Mouse (Mus musculus) neural tube, embryonic 14.5 days (tissue): ENCODE measurements around the gene 9130230L23Rik. TPM values are rescaled to one million over a fixed set of nuclear protein-coding genes. Genes with fewer than 3 reads are reported as not detected.

Source experiments
- ATAC-seq: fragments of 200-750 bp; cut with Nextera tagmentation; 2 replicates; pipeline ENCODE4 v1.8.0; 2017; ENCODE audit warnings: low read depth, mild to moderate bottlenecking, moderate TSS enrichment, moderate library complexity
- H3K27ac ChIP-seq: fragments of 300-500 bp; sonication (generic); 2 replicates; pipeline ENCODE4 v1.5.1; 2014; ENCODE audit warnings: low read depth, mild to moderate bottlenecking, control low read depth, low read length, moderate library complexity, mixed read lengths
- H3K27me3 ChIP-seq: fragments of 300-500 bp; sonication (generic); 2 replicates; pipeline ENCODE4 v1.6.1; 2014; ENCODE audit warnings: low read length; ENCODE audit not compliant: control insufficient read depth, insufficient read depth
- H3K36me3 ChIP-seq: fragments of 300-500 bp; sonication (generic); 2 replicates; pipeline ENCODE4 v1.6.1; 2014; ENCODE audit warnings: low read length, mixed read lengths; ENCODE audit not compliant: control insufficient read depth, insufficient read depth
- H3K4me1 ChIP-seq: fragments of 300-500 bp; sonication (generic); 2 replicates; pipeline ENCODE4 v1.6.1; 2014; ENCODE audit warnings: low read length; ENCODE audit not compliant: control insufficient read depth, insufficient read depth
- H3K4me2 ChIP-seq: fragments of 300-500 bp; sonication (generic); 2 replicates; pipeline ENCODE4 v1.6.1; 2014; ENCODE audit warnings: mild to moderate bottlenecking, low read depth, low read length, control low read depth
- H3K4me3 ChIP-seq: fragments of 300-500 bp; sonication (generic); 2 replicates; pipeline ENCODE4 v1.5.1; 2014; ENCODE audit warnings: low read depth, low read length, control low read depth, mixed read lengths
- H3K9ac ChIP-seq: fragments of 300-500 bp; sonication (generic); replicated peaks from 2 replicates; pipeline ENCODE4 v1.6.1; 2014; ENCODE audit warnings: low read depth, mild to moderate bottlenecking, control low read depth, low read length, mixed read lengths
- H3K9me3 ChIP-seq: fragments of 300-500 bp; sonication (generic); 2 replicates; pipeline ENCODE4 v1.6.1; 2016; ENCODE audit warnings: low read length; ENCODE audit not compliant: control insufficient read depth
- WGBS: fragments of 180-500 bp; shearing (Covaris S2); extraction: QIAGEN DNeasy Blood & Tissue Kit; methylation state at CpG from one replicate; pipeline ENCODE4 v1.1.7; 2014; 5-methylcytosine and 5-hydroxymethylcytosine counted together
- polyA plus RNA-seq: library from polyadenylated mRNA; unstranded; fragments of >200 nt; fragmentation: Nextera tagmentation; extraction: Ambion mirVana; gene quantifications from 2 replicates; pipeline ENCODE4 v1.2.1, GENCODE M21; 2014

Gene 9130230L23Rik
- polyA plus RNA-seq, 1 experiment from 2014 or later, result not detected

DNA sequence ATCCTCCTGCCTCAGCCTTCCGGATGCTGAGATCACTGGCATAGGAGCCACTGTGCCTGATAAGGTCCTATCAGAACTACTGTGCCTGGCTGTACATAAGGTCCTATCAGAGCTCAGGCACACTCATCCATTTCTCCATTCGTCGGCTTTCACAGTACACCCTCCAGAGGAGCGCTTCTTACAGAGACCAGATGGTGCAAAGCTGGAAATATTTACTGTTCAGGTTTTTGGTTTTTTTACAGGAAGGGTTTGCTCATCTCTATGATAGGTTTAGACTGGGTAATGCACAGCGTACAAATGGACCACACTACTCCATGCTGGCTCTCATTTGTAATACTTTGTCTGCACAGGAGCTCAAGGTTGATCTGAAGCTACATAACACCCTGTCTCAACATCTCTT, 40.8 kb downstream of the 9130230L23Rik start:
- Histone ChIP-seq H3K27me3 (no peaks in the 10 kb centered on the region), H3K4me1 (no peaks in the 10 kb centered on the region), H3K4me3 (no peak overlapping the region), H3K9me3 (no peaks in the 10 kb centered on the region), H3K4me2 (no peak overlapping the region), H3K27ac (no peak overlapping the region), H3K36me3 (no peaks in the 10 kb centered on the region), H3K9ac (no peak overlapping the region)
- no peak for ATAC-seq
- 92% methylated on average over 5 of the region's 5 CpGs for WGBS

DNA sequence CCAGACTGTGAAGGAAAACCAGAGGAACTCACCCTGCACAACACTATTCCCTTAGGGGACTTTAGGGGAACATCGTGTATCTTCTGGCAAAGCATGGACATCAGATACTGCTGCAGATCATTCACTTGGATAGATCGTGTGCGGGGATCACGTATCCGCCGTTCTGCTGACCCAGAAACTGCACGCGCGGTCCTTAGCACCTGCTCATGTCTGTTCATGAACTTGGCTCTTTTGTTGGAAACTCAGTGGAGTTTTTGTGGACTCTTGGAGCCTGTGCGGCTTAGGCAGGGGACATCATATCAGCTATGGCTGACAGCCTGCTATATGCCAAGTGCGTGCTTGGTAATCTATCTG, 43.5 kb downstream of the 9130230L23Rik start:
- Histone ChIP-seq H3K4me2 (no peak overlapping the region), H3K36me3 (no peaks in the 10 kb centered on the region), H3K27me3 (no peaks in the 10 kb centered on the region), H3K27ac (no peak overlapping the region), H3K9ac (no peak overlapping the region), H3K4me1 (no peaks in the 10 kb centered on the region), H3K9me3 (no peaks in the 10 kb centered on the region), H3K4me3 (no peak overlapping the region)
- ATAC-seq, result no peak
- WGBS, result 91% methylated on average over 11 of the region's 11 CpGs

DNA sequence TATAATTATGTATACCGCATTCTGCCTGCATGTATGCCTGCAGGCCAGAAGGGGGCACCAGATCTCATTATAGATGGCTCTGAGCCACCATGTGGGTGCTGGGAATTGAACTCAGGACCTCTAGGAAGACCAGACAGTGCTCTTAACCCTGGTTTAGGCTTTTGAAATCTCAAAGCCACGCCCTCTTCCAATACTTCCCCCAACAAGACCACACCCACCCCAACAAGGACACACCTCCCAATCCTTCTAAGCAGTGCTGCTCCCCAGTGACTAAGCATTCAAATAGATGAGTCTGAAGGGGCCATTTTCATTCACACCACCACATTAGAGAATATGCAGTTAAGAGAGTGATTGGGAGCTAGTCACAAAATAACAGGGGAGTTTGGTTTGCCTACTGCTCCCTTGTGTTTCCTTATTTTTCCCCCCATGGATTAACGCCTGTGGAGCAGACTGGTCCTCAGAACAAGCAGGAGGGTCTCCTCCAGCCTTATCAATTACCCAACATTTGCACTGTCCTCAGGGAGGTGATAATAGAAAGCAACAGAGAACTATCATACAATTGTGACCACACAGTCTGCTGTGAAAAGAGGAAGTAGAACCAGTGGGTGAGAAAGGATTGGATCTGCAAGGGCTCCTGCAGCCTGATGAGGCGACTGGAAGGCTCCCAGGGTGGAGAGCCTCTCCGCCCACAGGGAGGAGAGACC, 44.0 kb downstream of the 9130230L23Rik start:
- ATAC-seq, result no peak
- Histone ChIP-seq H3K36me3 (no peaks in the 10 kb centered on the region), H3K4me3 (no peak overlapping the region), H3K9ac (no peak overlapping the region), H3K27ac (no peak overlapping the region), H3K4me1 (peaks cover 2% of the 10 kb centered on the region; the same call in 1 of the 2 replicates), H3K9me3 (no peaks in the 10 kb centered on the region), H3K4me2 (no peak overlapping the region), H3K27me3 (no peaks in the 10 kb centered on the region)
- 82% methylated on average over 5 of the region's 5 CpGs for WGBS

DNA sequence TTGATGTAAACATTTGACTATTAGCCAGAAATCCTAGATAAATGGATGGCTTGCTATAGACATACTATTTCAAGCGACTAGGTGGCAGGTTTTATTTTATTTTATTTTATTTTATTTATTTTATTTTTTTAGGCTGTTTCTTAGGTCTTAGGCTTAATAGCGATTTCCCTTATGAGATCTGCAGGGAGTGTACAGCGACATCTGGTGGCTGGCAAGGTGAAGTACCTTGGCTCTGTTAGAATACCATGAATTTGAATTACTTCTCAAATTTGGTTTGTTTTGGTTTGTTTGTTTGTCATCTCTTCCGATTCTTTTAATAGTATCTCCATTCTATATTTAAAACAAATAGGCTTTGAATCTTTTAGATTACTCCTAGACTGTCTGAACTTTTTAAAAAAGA, 45.5 kb downstream of the 9130230L23Rik start:
- ATAC-seq, result no peak
- WGBS, result 5% methylated on average over 4 of the region's 4 CpGs
- H3K27me3 ChIP-seq, result no peaks in the 10 kb centered on the region
- no peaks in the 10 kb centered on the region for H3K36me3 ChIP-seq
- no peak overlapping the region for H3K4me2 ChIP-seq
- no peak overlapping the region for H3K27ac ChIP-seq
- peaks cover 5% of the 10 kb centered on the region; the same call in 1 of the 2 replicates for H3K4me1 ChIP-seq
- no peak overlapping the region for H3K9ac ChIP-seq
- no peak overlapping the region for H3K4me3 ChIP-seq
- no peaks in the 10 kb centered on the region for H3K9me3 ChIP-seq

DNA sequence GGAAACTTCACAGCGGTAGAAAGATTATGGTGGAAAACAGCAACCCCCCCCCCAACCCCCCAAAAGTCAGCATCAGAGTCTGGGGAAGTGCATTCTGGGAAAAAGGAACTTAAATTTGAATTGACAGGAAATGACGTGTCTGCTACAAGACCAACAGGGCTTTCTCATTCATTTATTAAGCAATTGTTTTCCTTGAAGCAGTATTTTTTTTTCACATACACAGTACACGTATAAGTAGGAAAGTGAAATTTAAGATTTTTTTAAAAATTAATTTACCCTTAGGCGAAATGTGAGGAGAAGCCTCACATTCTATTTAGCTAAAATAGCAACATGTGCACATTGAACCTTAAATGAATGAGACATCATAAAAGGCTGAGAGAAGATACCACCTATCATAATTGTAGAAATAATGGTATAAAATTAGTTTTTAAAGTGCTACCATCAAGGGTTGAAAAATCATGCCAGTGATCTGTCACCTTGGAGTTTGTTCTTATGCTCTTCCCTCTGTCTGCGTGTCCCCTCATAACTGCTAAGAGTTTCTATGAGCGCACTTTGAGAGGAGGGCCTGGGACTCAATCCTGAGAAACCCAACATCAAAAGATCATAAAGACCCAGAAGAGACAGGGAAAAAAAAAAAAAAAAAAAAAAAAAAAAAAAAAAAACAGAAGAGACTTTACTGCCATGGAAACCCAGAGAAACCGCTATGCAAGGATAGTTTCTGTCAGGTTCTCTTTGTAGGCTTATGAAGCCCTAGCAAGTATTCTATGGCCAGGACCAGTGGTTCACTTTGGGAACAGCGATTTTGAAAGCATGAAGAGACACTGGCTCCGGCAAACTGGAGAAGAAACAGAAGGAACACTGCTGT, 47.7 kb downstream of the 9130230L23Rik start:
- Histone ChIP-seq H3K9me3 (no peaks in the 10 kb centered on the region), H3K4me1 (peaks cover 5% of the 10 kb centered on the region; the same call in 1 of the 2 replicates), H3K4me2 (peak overlapping the region; percentile 40), H3K4me3 (peak overlapping the region; percentile 20; the same call in 1 of the 2 replicates), H3K36me3 (no peaks in the 10 kb centered on the region), H3K27ac (no peak overlapping the region), H3K27me3 (no peaks in the 10 kb centered on the region), H3K9ac (no peak overlapping the region)
- no peak for ATAC-seq
- WGBS, result 81% methylated on average over 9 of the region's 9 CpGs

DNA sequence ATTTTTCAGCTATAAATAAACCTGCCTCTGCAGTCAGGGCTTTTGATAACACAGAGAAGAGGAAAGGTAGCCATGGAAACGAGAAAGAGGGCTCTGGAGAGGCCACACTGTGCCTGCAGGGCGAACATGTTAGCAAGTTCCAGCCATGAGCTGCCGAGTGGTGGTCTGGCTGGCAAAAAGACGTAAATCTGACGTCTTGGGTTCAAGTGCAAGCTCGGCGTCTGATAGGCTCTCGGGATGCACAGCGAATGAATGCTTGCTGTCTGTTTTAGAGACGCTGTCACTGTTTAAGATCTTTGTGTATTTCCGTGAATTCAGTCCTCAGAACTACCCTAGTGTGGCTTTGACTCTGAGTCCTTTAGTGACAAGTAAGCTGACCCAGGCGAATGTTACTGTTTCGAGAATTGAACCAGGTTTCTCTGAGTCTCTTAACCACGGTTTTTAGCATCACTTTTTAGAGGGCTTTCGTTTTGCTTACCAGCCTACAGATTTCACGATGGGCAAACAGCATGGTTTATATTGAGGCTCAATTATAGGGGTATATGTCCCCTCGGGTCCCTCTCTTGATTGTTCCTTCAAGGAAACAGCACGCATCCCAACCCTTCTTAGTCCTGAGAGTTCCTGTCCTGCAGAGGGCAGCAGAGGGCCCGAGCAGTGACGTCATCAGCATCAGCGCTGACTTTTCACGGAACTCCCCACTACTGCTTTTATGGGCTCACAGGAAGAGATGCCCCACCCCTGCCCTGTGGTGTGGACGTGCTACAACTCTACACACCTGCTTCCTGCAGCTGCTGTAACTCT, 48.5 kb downstream of the 9130230L23Rik start:
- H3K36me3 ChIP-seq, result no peaks in the 10 kb centered on the region
- H3K4me3 ChIP-seq, result peak overlapping the region; percentile 20; the same call in 1 of the 2 replicates
- H3K4me1 ChIP-seq, result peaks cover 5% of the 10 kb centered on the region; the same call in 1 of the 2 replicates
- H3K9ac ChIP-seq, result no peak overlapping the region
- ATAC-seq, result peak; percentile 48
- 31% methylated on average over 23 of the region's 23 CpGs for WGBS
- no peaks in the 10 kb centered on the region for H3K9me3 ChIP-seq
- H3K27ac ChIP-seq, result no peak overlapping the region
- no peaks in the 10 kb centered on the region for H3K27me3 ChIP-seq
- H3K4me2 ChIP-seq, result peak overlapping the region; percentile 40

DNA sequence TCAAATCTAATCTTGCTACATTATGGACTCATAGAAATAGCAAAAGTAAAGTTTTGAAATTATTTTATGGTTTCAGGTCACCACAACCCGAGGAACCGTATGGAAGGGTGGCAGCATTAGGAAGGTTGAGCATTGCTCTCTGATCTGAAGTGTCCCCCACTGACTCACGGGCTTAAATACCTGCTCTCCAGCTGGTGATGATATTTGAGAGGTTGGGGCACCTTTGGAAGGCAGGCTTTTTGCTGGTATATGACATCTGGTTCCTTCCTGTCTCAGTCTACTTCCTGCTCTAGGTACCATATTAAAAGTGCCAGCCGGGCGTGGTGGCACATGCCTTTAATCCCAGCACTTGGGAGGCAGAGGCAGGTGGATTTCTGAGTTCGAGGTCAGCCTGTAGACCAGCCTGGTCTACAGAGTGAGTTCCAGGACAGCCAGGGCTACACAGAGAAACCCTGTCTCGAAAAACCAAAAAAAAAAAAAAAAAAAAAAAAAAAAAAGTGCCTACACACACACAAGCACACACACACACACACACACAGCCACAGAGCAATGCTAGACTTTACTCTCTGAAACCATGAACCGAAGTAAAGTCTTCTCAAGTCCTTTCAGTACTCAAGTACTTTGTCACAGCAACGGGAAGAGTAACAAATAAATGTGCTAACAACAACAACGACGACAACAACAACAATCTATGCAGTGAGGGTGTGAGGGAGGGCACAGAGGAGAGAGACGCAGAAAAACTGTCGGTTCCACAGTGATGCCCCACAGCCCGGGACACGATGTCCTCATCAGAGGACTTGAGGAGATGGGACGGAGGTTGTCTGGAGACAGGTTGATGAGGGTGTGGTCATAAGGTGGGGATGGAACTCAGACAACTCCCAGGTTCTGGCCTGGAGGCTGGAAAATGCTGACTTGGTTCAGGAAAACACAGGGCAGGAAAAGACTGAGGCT, 49.7 kb downstream of the 9130230L23Rik start:
- Histone ChIP-seq H3K4me1 (peaks cover 10% of the 10 kb centered on the region), H3K27ac (no peak overlapping the region), H3K36me3 (no peaks in the 10 kb centered on the region), H3K27me3 (no peaks in the 10 kb centered on the region), H3K9me3 (no peaks in the 10 kb centered on the region), H3K4me3 (no peak overlapping the region), H3K4me2 (no peak overlapping the region), H3K9ac (no peak overlapping the region)
- 94% methylated on average over 16 of the region's 16 CpGs for WGBS
- ATAC-seq, result no peak

DNA sequence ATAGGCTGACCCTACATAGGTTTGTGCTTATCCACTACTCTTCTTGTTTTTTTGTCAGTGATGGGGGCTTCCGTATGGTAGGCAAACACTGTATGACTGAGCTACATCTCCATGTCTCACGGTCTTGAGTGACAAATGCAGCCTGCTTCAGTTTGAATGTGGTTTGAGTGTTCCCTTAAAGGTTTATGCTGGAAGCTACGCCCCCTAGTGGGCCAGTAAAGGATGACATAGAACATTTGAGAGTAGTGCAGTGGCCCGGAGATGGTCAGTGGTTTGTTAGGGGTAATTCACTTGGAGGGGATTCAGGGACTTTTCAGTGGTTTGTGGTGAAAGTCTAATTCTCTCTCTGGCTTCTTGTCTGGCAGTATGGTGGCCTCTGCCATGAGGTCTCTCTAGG, 52.6 kb downstream of the 9130230L23Rik start:
- no peaks in the 10 kb centered on the region for H3K36me3 ChIP-seq
- H3K9ac ChIP-seq, result no peak overlapping the region
- ATAC-seq, result no peak
- no peak overlapping the region for H3K4me3 ChIP-seq
- H3K27ac ChIP-seq, result peak overlapping the region; percentile 85
- WGBS, result 78% methylated on average over 4 of the region's 4 CpGs
- peaks cover 10% of the 10 kb centered on the region for H3K4me1 ChIP-seq
- no peaks in the 10 kb centered on the region for H3K9me3 ChIP-seq
- no peaks in the 10 kb centered on the region for H3K27me3 ChIP-seq
- no peak overlapping the region for H3K4me2 ChIP-seq
